ENCODE assay signal across 13 mouse cellular contexts in genomic region chr10:96190168-96190987, GRCm38 (mm10). TPM values are rescaled to one million over a fixed set of nuclear protein-coding genes. Genes with fewer than 3 reads are reported as not detected.
DNase-seq lines count a peak whose midpoint lies in the region; ATAC-seq and TF ChIP-seq lines count a peak whose summit lies in the region.
"Had no signal": no experiment of that assay in that cellular context is flagged by ENCODE, and none has a peak within 500 bp of the region (broad histone marks: within the 10 kb centered on the region; RNA-seq: fewer than 3 reads in every experiment).

No protein-coding gene starts in this region.

- H3K36me3 ChIP-seq in lung, embryonic 15.5 days: no peaks in the 10 kb centered on the region
- no peaks in the 10 kb centered on the region for H3K36me3 ChIP-seq in lung, postnatal 0 days (ENCODE audit: insufficient read depth, low read length)
- H3K36me3 ChIP-seq: kidney, embryonic 15.5 days; liver, embryonic 12.5 days had no signal

- 38% methylated on average over 10 of the region's 10 CpGs for WGBS in lung, embryonic 15.5 days
- WGBS in lung, adult 2 months: 41% methylated on average over 10 of the region's 10 CpGs
- WGBS in lung, postnatal 0 days: 38% methylated on average over 10 of the region's 10 CpGs

- no peak overlapping the region for H3K4me3 ChIP-seq in lung, embryonic 15.5 days
- H3K4me3 ChIP-seq in lung, adult 2 months (replicated peaks; ENCODE audit: extremely low read depth, low read depth, low read length): no peak overlapping the region
- H3K4me3 ChIP-seq in lung, postnatal 0 days (ENCODE audit: low read depth, low read length): no peak overlapping the region
- H3K4me3 ChIP-seq: kidney, embryonic 15.5 days; liver, embryonic 12.5 days had no signal

- H3K4me1 ChIP-seq in lung, embryonic 15.5 days: peaks cover 20% of the 10 kb centered on the region
- H3K4me1 ChIP-seq in lung, adult 2 months (ENCODE audit: control insufficient read depth, insufficient read depth, low read length): peaks cover 10% of the 10 kb centered on the region
- peaks cover 2% of the 10 kb centered on the region; the same call in 1 of the 2 replicates for H3K4me1 ChIP-seq in lung, postnatal 0 days (ENCODE audit: insufficient read depth, low read depth, low read length)

- TF ChIP-seq POLR2A in lung, adult 2 months (IDR thresholded peaks at IDR 0.05; ENCODE audit: borderline replicate concordance, extremely low read depth, low read depth, low read length): no peak

- no peak overlapping the region for H3K9ac ChIP-seq in lung, embryonic 15.5 days
- no peak overlapping the region for H3K9ac ChIP-seq in lung, postnatal 0 days (replicated peaks; ENCODE audit: low read depth)
- H3K9ac ChIP-seq: kidney, embryonic 15.5 days; liver, embryonic 12.5 days had no signal

- DNase-seq in cerebellum, postnatal 10 days: peak; percentile 41 to 57
- DNase-seq in cerebellum, adult 9-10 months: no peak
- DNase-seq in lung, adult 2 months: no peak
- peak; percentile 57 for DNase-seq in lung, postnatal 0 days (ENCODE audit: low spot score)
- peak; percentile 4 for DNase-seq in retina, postnatal 7 days (ENCODE audit: low read depth, low spot score)
- DNase-seq in thymus, postnatal 14 days: no peak
- DNase-seq in MN1 (ENCODE audit: low spot score): no peak
- DNase-seq: cerebellum, adult 9-11 months had no signal

- no peaks in the 10 kb centered on the region for H3K27me3 ChIP-seq in lung, embryonic 15.5 days
- no peaks in the 10 kb centered on the region for H3K27me3 ChIP-seq in lung, postnatal 0 days (replicated peaks; ENCODE audit: insufficient read depth, low read length)
- H3K27me3 ChIP-seq: kidney, embryonic 15.5 days; liver, embryonic 12.5 days had no signal

- H3K9me3 ChIP-seq in lung, embryonic 15.5 days: no peaks in the 10 kb centered on the region
- no peaks in the 10 kb centered on the region for H3K9me3 ChIP-seq in lung, postnatal 0 days (ENCODE audit: low read length)
- H3K9me3 ChIP-seq: liver, embryonic 12.5 days had no signal

- no peak overlapping the region for H3K4me2 ChIP-seq in lung, embryonic 15.5 days
- no peak overlapping the region for H3K4me2 ChIP-seq in lung, postnatal 0 days (replicated peaks; ENCODE audit: low read depth, low read length)
- H3K4me2 ChIP-seq: kidney, embryonic 15.5 days; liver, embryonic 12.5 days had no signal

- TF ChIP-seq EP300 in lung, postnatal 0 days (IDR thresholded peaks at IDR 0.05): peak; percentile 47; the same call in 1 of the 2 replicates

- H3K27ac ChIP-seq in lung, embryonic 15.5 days: peak overlapping the region; percentile 75
- peak overlapping the region; percentile 47 for H3K27ac ChIP-seq in lung, postnatal 0 days (ENCODE audit: low read length)
- H3K27ac ChIP-seq: kidney, embryonic 15.5 days; liver, embryonic 12.5 days had no signal

- no peak for TF ChIP-seq CTCF in lung, adult 2 months (IDR thresholded peaks at IDR 0.05; ENCODE audit: insufficient read depth, low read length)
- no peak for TF ChIP-seq CTCF in lung, postnatal 0 days (IDR thresholded peaks at IDR 0.05)

- ATAC-seq in lung, embryonic 15.5 days (ENCODE audit: borderline replicate concordance, extremely low read depth, low FRiP score, low TSS enrichment): peak; percentile 80; the same call in 1 of the 2 replicates
- peak; percentile 63 for ATAC-seq in lung, postnatal 0 days
- ATAC-seq: liver, embryonic 12.5 days had no signal

RNA-seq across cellular contexts. Expression of gene Gm5426, which starts 54.0 kb away (rescaled TPM):
- polyA plus RNA-seq in lung, embryonic 15.5 days (2015; fragmentation: Nextera tagmentation; extraction: Ambion mirVana): not detected in 2 replicates
- polyA plus RNA-seq in lung, adult 2 months (2012; rRNA removed): not detected in 2 replicates
- polyA plus RNA-seq in lung, postnatal 0 days (2015; fragmentation: Nextera tagmentation; extraction: Ambion mirVana): not detected in 2 replicates
- polyA plus RNA-seq: gonadal fat pad, adult 2 months; kidney, embryonic 15.5 days; liver, embryonic 12.5 days; thymus, postnatal 0 days had no signal

Comparison
In these comparisons a context has a peak if more than half of its experiments do, and no peak if none do; other contexts are left out.
1. DNase-seq: peak in cerebellum, postnatal 10 days (2 of 2), lung, postnatal 0 days (single experiment) and retina, postnatal 7 days (single experiment); none in cerebellum, adult 9-10 months (single experiment), lung, adult 2 months (single experiment), thymus, postnatal 14 days (single experiment) and MN1 (single experiment).